Mouse (Mus musculus): Measurements from ENCODE around the gene Zfp169. TPM values are rescaled to one million over a fixed set of nuclear protein-coding genes. Genes with fewer than 3 reads are reported as not detected.

Zfp169 gene
- polyA plus RNA-seq, 1 experiment from 2014 or later = 2.1 TPM

DNA sequence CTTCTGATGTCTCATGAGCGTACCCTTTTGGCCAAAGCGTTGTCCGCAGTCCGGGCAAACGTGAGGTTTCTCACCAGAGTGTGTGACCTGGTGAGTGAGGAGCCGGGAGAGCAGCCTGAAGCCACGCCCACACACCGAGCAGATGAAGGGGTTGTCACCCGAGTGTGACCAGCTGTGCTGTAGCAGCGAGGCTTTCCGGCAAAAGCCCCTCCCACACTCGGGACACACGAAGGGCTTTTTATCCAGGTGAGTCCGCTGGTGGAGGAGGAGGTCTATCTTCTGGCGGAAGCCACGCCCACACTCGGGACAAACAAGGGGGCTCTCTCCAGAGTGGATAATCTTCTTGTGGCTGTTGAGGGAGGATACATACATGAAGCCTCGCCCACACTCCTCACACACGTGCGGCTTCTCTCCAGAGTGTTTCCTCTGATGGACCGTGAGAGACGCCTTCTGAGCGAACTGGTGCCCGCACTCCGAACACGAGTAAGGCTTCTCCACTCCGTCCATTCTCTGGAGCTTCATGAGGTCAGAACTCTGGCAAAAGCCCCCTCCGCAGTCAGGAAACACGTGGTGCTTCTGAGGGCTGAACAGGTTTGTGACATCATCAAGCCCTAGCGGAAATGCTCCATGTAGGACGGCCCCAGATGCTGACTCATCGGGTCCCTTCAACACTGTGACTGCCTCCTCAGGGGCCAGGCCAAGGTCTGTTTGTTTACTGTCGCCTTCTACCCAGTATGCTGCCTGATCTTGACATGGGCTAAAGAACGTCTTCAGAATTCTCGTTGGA lies 22.7 kb downstream of the Zfp169 start:
- Histone ChIP-seq H3K27ac (ENCODE audit: low read length) (no peak overlapping the region), H3K4me1 (ENCODE audit: control insufficient read depth, insufficient read depth, low read length) (no peaks in the 10 kb centered on the region), H3K4me2 (ENCODE audit: low read depth, low read length) (no peak overlapping the region), H3K27me3 (replicated peaks; ENCODE audit: control insufficient read depth, insufficient read depth, low read length) (no peaks in the 10 kb centered on the region), H3K36me3 (ENCODE audit: control insufficient read depth, insufficient read depth, low read length) (peaks cover 25% of the 10 kb centered on the region), H3K9ac (ENCODE audit: low read depth, low read length) (no peak overlapping the region), H3K4me3 (ENCODE audit: low read length) (no peak overlapping the region), H3K9me3 (ENCODE audit: control insufficient read depth, low read length) (peaks cover under 1% of the 10 kb centered on the region)
- 88% methylated on average over 35 of the region's 35 CpGs for WGBS
- no peak for ATAC-seq

DNA sequence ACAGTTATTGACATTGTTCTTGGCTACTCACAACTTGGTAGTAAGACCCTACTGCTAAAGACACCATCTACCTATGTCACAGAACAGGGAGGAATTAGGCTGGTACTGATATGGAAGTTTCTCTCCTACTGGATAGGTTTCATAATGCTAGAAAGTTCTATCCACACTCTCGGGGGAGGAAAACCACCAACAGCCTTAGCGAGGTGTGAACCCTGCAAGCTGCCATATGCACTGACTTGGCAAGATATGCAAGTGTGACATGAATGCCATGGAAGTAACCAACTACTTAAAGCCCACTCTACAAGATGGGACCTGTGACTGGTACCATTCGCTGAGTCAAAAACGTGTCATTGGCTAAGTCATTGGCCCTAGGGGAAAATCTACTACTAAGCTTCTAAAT lies 29.6 kb downstream of the Zfp169 start:
- WGBS = 93% methylated on average over 4 of the region's 4 CpGs
- Histone ChIP-seq H3K4me2 (ENCODE audit: low read depth, low read length) (no peak overlapping the region), H3K27ac (ENCODE audit: low read length) (no peak overlapping the region), H3K27me3 (replicated peaks; ENCODE audit: control insufficient read depth, insufficient read depth, low read length) (no peaks in the 10 kb centered on the region), H3K36me3 (ENCODE audit: control insufficient read depth, insufficient read depth, low read length) (no peaks in the 10 kb centered on the region), H3K9ac (ENCODE audit: low read depth, low read length) (no peak overlapping the region), H3K4me1 (ENCODE audit: control insufficient read depth, insufficient read depth, low read length) (no peaks in the 10 kb centered on the region), H3K9me3 (ENCODE audit: control insufficient read depth, low read length) (no peaks in the 10 kb centered on the region), H3K4me3 (ENCODE audit: low read length) (no peak overlapping the region)
- no peak for ATAC-seq

DNA sequence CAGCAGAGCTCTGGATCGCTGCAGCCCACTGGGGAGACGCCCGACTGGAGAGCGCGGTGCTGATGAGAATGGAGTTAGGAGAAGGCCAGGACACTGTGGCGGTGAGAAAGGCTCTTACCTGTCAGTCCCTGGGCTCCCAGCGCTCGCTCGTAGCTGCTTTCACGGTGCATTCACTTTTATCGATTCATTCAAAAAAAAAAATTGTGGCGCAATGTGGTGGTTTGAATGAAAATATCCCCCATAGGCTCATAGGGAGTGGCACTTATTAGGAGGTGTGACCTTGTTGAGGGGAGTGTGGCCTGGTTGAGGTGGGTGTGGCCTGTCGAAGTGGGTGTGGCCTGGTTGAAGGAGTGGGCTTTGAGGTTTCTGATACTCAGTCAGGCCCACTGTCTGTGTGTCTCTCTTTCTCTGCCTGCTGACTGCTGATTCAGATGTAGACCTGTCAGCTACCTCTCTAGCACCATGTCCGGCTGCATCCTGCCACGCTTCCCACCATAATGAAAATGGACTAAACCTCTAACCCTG lies 44.5 kb downstream of the Zfp169 start:
- Histone ChIP-seq H3K4me2 (ENCODE audit: low read depth, low read length) (no peak overlapping the region), H3K4me1 (ENCODE audit: control insufficient read depth, insufficient read depth, low read length) (no peaks in the 10 kb centered on the region), H3K9ac (ENCODE audit: low read depth, low read length) (no peak overlapping the region), H3K4me3 (ENCODE audit: low read length) (no peak overlapping the region), H3K36me3 (ENCODE audit: control insufficient read depth, insufficient read depth, low read length) (no peaks in the 10 kb centered on the region), H3K9me3 (ENCODE audit: control insufficient read depth, low read length) (no peaks in the 10 kb centered on the region), H3K27ac (ENCODE audit: low read length) (no peak overlapping the region), H3K27me3 (replicated peaks; ENCODE audit: control insufficient read depth, insufficient read depth, low read length) (no peaks in the 10 kb centered on the region)
- 64% methylated on average over 15 of the region's 15 CpGs for WGBS
- ATAC-seq = no peak

DNA sequence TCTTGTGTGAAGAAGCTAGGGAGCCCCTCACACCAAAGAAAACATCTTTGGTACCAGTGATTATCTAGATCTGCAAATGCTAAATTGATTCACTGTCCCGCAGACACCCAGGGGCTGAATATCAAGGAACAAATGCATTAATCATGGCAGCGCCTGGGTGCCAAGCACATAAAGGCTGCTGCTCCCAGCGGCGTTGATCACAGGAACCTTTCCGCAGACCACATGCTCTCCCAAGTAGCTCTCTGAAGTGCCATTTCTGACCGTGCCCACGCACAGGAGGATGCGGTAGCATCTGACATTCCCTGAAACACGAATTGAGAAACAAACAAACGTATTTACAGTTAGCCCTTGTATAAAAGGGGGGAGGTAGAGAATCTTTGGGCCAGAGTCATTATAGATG lies 47.1 kb downstream of the Zfp169 start:
- H3K4me2 ChIP-seq (ENCODE audit: low read depth, low read length) = no peak overlapping the region
- no peaks in the 10 kb centered on the region for H3K4me1 ChIP-seq (ENCODE audit: control insufficient read depth, insufficient read depth, low read length)
- H3K4me3 ChIP-seq (ENCODE audit: low read length) = no peak overlapping the region
- no peaks in the 10 kb centered on the region for H3K36me3 ChIP-seq (ENCODE audit: control insufficient read depth, insufficient read depth, low read length)
- H3K27ac ChIP-seq (ENCODE audit: low read length) = no peak overlapping the region
- no peaks in the 10 kb centered on the region for H3K27me3 ChIP-seq (replicated peaks; ENCODE audit: control insufficient read depth, insufficient read depth, low read length)
- no peak overlapping the region for H3K9ac ChIP-seq (ENCODE audit: low read depth, low read length)
- no peaks in the 10 kb centered on the region for H3K9me3 ChIP-seq (ENCODE audit: control insufficient read depth, low read length)
- WGBS = 52% methylated on average over 10 of the region's 10 CpGs
- ATAC-seq = no peak

DNA sequence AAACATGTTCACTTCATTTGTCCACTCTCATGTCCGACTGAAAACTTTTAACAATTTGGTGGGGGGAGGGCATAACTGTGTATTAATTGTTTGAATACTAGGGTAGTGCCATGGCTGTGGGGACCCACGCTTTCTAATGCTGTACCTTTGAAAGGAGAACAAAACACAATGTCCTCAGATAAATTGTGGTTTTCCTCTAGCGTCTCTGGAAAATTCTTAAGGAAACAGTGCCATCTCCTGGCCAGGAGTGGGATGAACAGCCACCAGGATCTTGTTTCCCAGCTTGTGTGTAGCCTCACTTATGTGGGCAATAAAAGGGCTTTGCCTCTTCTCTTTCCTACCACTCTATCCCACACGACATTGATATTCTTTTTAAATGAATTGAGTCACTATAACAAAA lies 49.1 kb downstream of the Zfp169 start:
- Histone ChIP-seq H3K27me3 (replicated peaks; ENCODE audit: control insufficient read depth, insufficient read depth, low read length) (no peaks in the 10 kb centered on the region), H3K4me3 (ENCODE audit: low read length) (no peak overlapping the region), H3K4me2 (ENCODE audit: low read depth, low read length) (no peak overlapping the region), H3K4me1 (ENCODE audit: control insufficient read depth, insufficient read depth, low read length) (no peaks in the 10 kb centered on the region), H3K27ac (ENCODE audit: low read length) (no peak overlapping the region), H3K9ac (ENCODE audit: low read depth, low read length) (no peak overlapping the region), H3K36me3 (ENCODE audit: control insufficient read depth, insufficient read depth, low read length) (no peaks in the 10 kb centered on the region), H3K9me3 (ENCODE audit: control insufficient read depth, low read length) (no peaks in the 10 kb centered on the region)
- 14% methylated on average over 4 of the region's 4 CpGs for WGBS
- ATAC-seq = no peak

DNA sequence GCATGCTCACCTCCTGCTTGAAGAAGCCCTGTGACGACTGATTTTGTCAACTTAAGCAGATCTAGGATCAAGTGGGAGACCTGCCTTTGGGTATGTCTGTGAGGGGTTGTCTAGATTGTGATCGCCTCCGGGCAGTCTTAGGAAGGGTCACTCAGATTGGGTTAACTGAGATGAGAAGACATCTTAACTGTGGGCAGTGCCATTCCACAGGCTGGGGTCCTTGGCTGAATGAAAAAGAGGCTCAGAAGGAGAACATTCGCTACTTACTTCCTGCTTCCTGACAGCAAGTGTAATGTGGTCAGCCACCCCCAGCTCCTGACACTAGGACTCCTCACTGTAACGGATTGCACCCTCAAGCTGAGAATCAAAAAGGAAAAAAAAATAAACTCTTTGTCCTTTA lies 54.0 kb downstream of the Zfp169 start:
- 82% methylated on average over 5 of the region's 5 CpGs for WGBS
- H3K4me1 ChIP-seq (ENCODE audit: control insufficient read depth, insufficient read depth, low read length) = no peaks in the 10 kb centered on the region

DNA sequence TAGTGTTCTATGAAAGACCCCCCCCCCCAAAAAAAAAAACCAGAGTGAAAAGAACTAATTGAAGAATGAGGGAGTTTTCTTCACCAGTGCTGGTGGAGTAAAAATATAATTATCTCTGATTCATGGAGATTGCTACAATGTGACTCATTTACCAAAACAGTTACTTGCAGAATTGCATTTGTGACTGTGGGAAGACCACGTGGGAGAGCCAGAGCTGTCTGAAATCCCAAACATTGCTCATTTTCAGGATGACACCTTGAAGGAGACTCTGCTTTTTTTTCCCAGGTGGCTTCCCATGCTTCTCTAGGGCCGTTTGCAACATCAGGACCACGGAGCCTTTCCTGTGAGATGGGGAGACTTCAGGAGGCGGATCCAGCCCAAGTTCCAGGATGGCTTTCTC lies 65.1 kb downstream of the Zfp169 start:
- WGBS = 52% methylated on average over 4 of the region's 4 CpGs
- Histone ChIP-seq H3K27ac (ENCODE audit: low read length) (no peak overlapping the region), H3K4me3 (ENCODE audit: low read length) (no peak overlapping the region), H3K4me1 (ENCODE audit: control insufficient read depth, insufficient read depth, low read length) (no peaks in the 10 kb centered on the region), H3K9ac (ENCODE audit: low read depth, low read length) (no peak overlapping the region), H3K36me3 (ENCODE audit: control insufficient read depth, insufficient read depth, low read length) (no peaks in the 10 kb centered on the region), H3K4me2 (ENCODE audit: low read depth, low read length) (no peak overlapping the region), H3K9me3 (ENCODE audit: control insufficient read depth, low read length) (no peaks in the 10 kb centered on the region), H3K27me3 (replicated peaks; ENCODE audit: control insufficient read depth, insufficient read depth, low read length) (no peaks in the 10 kb centered on the region)
- ATAC-seq = no peak

More for the DNA sequence above, 54.0 kb downstream of the Zfp169 start:
- no peak for ATAC-seq
- no peak overlapping the region for H3K4me2 ChIP-seq (ENCODE audit: low read depth, low read length)
- H3K27me3 ChIP-seq (replicated peaks; ENCODE audit: control insufficient read depth, insufficient read depth, low read length) = no peaks in the 10 kb centered on the region
- no peaks in the 10 kb centered on the region for H3K36me3 ChIP-seq (ENCODE audit: control insufficient read depth, insufficient read depth, low read length)
- no peak overlapping the region for H3K4me3 ChIP-seq (ENCODE audit: low read length)
- H3K27ac ChIP-seq (ENCODE audit: low read length) = no peak overlapping the region
- no peak overlapping the region for H3K9ac ChIP-seq (ENCODE audit: low read depth, low read length)
- H3K9me3 ChIP-seq (ENCODE audit: control insufficient read depth, low read length) = no peaks in the 10 kb centered on the region

DNA sequence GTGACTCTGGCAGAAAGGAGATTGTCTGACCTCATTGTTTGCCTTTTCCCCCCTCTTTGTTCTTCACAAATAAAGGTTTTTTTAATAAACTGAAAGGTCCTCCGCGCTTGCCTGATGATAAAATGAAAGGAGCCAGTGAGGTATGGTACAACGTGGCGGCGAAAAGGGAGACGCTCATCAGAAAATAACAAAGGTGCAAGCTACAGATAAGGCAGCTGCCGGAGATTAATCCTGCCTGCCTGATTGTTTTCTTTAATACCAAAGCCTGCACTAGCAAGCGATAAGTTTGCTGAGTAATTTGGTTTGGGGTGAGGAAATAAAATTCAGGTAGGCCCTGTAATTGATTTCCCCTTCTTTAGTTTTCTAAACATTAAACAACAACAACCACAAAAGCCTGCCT lies 69.3 kb downstream of the Zfp169 start:
- H3K9ac ChIP-seq (ENCODE audit: low read depth, low read length) = no peak overlapping the region
- H3K9me3 ChIP-seq (ENCODE audit: control insufficient read depth, low read length) = no peaks in the 10 kb centered on the region
- ATAC-seq = no peak
- no peaks in the 10 kb centered on the region for H3K36me3 ChIP-seq (ENCODE audit: control insufficient read depth, insufficient read depth, low read length)
- H3K27ac ChIP-seq (ENCODE audit: low read length) = no peak overlapping the region
- H3K4me3 ChIP-seq (ENCODE audit: low read length) = no peak overlapping the region
- H3K4me2 ChIP-seq (ENCODE audit: low read depth, low read length) = no peak overlapping the region
- no peaks in the 10 kb centered on the region for H3K27me3 ChIP-seq (replicated peaks; ENCODE audit: control insufficient read depth, insufficient read depth, low read length)
- no peaks in the 10 kb centered on the region for H3K4me1 ChIP-seq (ENCODE audit: control insufficient read depth, insufficient read depth, low read length)
- 45% methylated on average over 8 of the region's 8 CpGs for WGBS

DNA sequence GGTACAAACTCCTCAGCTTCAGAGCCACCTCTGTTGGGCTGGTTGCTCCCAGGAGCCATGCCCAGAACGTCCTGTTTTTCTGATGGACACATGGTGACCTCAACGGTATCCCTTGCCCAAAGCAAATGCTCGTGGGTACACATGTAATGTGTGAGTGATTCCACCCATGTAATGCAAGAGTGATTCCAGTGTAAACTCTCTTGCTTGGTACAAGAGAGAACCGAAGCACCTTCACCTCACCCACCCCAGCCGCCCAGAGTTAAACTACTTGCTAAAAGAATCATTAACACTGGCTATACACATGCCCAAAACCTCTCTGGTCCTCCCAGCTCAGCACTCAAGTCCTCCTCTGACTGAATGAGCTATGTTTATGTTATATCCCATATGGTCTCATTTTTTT lies 74.9 kb downstream of the Zfp169 start:
- Histone ChIP-seq H3K27me3 (replicated peaks; ENCODE audit: control insufficient read depth, insufficient read depth, low read length) (no peaks in the 10 kb centered on the region), H3K4me2 (ENCODE audit: low read depth, low read length) (no peak overlapping the region), H3K4me3 (ENCODE audit: low read length) (no peak overlapping the region), H3K4me1 (ENCODE audit: control insufficient read depth, insufficient read depth, low read length) (peaks cover 3% of the 10 kb centered on the region; the same call in 1 of the 2 replicates), H3K9me3 (ENCODE audit: control insufficient read depth, low read length) (no peaks in the 10 kb centered on the region), H3K36me3 (ENCODE audit: control insufficient read depth, insufficient read depth, low read length) (no peaks in the 10 kb centered on the region), H3K27ac (ENCODE audit: low read length) (no peak overlapping the region), H3K9ac (ENCODE audit: low read depth, low read length) (no peak overlapping the region)
- 78% methylated on average over 5 of the region's 5 CpGs for WGBS
- ATAC-seq = no peak
